Mouse (Mus musculus): ENCODE measurements at regions not wholly inside any gene's neighbourhood (a gene's known extent, or its start where the extent isn't known, plus 50 kb on each side); places are given as distances from the start of the nearest gene placed in this dataset.

GRCm38 (mm10) chr6:51728816-51729562 lies 205.3 kb downstream of the Snx10 start:
- ATAC-seq (ENCODE audit: low read depth) = no peak

GRCm38 (mm10) chr6:51730564-51731351 lies 207.1 kb downstream of the Snx10 start:
- no peak overlapping the region for H3K27ac ChIP-seq (ENCODE audit: low read length)
- WGBS (ENCODE audit: insufficient replicate concordance) = 71% methylated on average over 17 of the region's 17 CpGs

More at GRCm38 (mm10) chr6:51728816-51729562, 205.3 kb downstream of the Snx10 start:
- no peak overlapping the region for H3K27ac ChIP-seq (ENCODE audit: low read length)
- 52% methylated on average over 10 of the region's 10 CpGs for WGBS (ENCODE audit: insufficient replicate concordance)
- no peaks in the 10 kb centered on the region for H3K9me3 ChIP-seq (replicated peaks; ENCODE audit: control insufficient read depth, low read length)
- no peak overlapping the region for H3K9ac ChIP-seq (ENCODE audit: low read depth, low read length)
- H3K4me3 ChIP-seq (ENCODE audit: low read depth, low read length) = no peak overlapping the region
- H3K4me2 ChIP-seq (ENCODE audit: low read depth, low read length) = no peak overlapping the region
- H3K4me1 ChIP-seq (ENCODE audit: control insufficient read depth, low read depth, low read length) = no peaks in the 10 kb centered on the region
- no peaks in the 10 kb centered on the region for H3K36me3 ChIP-seq (ENCODE audit: control insufficient read depth, insufficient read depth)
- H3K27me3 ChIP-seq (ENCODE audit: control insufficient read depth, insufficient read depth, low read depth, low read length) = no peaks in the 10 kb centered on the region

GRCm38 (mm10) chr6:51732298-51732895 lies 208.7 kb downstream of the Snx10 start:
- no peak overlapping the region for H3K27ac ChIP-seq (ENCODE audit: low read length)
- H3K36me3 ChIP-seq (ENCODE audit: control insufficient read depth, insufficient read depth) = no peaks in the 10 kb centered on the region
- ATAC-seq (ENCODE audit: low read depth) = peak; percentile 58; the same call in 1 of the 2 replicates
- no peaks in the 10 kb centered on the region for H3K4me1 ChIP-seq (ENCODE audit: control insufficient read depth, low read depth, low read length)
- H3K9ac ChIP-seq (ENCODE audit: low read depth, low read length) = no peak overlapping the region
- no peaks in the 10 kb centered on the region for H3K9me3 ChIP-seq (replicated peaks; ENCODE audit: control insufficient read depth, low read length)
- no peak overlapping the region for H3K4me3 ChIP-seq (ENCODE audit: low read depth, low read length)
- H3K27me3 ChIP-seq (ENCODE audit: control insufficient read depth, insufficient read depth, low read depth, low read length) = no peaks in the 10 kb centered on the region
- 54% methylated on average over 11 of the region's 11 CpGs for WGBS (ENCODE audit: insufficient replicate concordance)
- H3K4me2 ChIP-seq (ENCODE audit: low read depth, low read length) = no peak overlapping the region

More at GRCm38 (mm10) chr6:51730564-51731351, 207.1 kb downstream of the Snx10 start:
- no peak overlapping the region for H3K4me3 ChIP-seq (ENCODE audit: low read depth, low read length)
- no peaks in the 10 kb centered on the region for H3K27me3 ChIP-seq (ENCODE audit: control insufficient read depth, insufficient read depth, low read depth, low read length)
- no peaks in the 10 kb centered on the region for H3K9me3 ChIP-seq (replicated peaks; ENCODE audit: control insufficient read depth, low read length)
- no peak overlapping the region for H3K9ac ChIP-seq (ENCODE audit: low read depth, low read length)
- no peak overlapping the region for H3K4me2 ChIP-seq (ENCODE audit: low read depth, low read length)
- no peak for ATAC-seq (ENCODE audit: low read depth)
- H3K4me1 ChIP-seq (ENCODE audit: control insufficient read depth, low read depth, low read length) = no peaks in the 10 kb centered on the region
- H3K36me3 ChIP-seq (ENCODE audit: control insufficient read depth, insufficient read depth) = no peaks in the 10 kb centered on the region

- Histone ChIP-seq H3K27ac (ENCODE audit: low read length) (no peak overlapping the region), H3K27me3 (ENCODE audit: control insufficient read depth, insufficient read depth, low read depth, low read length) (no peaks in the 10 kb centered on the region), H3K4me2 (ENCODE audit: low read depth, low read length) (no peak overlapping the region), H3K9ac (ENCODE audit: low read depth, low read length) (no peak overlapping the region), H3K9me3 (replicated peaks; ENCODE audit: control insufficient read depth, low read length) (no peaks in the 10 kb centered on the region), H3K4me1 (ENCODE audit: control insufficient read depth, low read depth, low read length) (no peaks in the 10 kb centered on the region), H3K36me3 (ENCODE audit: control insufficient read depth, insufficient read depth) (no peaks in the 10 kb centered on the region), H3K4me3 (ENCODE audit: low read depth, low read length) (no peak overlapping the region)
- WGBS (ENCODE audit: insufficient replicate concordance) = 36% methylated on average over 5 of the region's 5 CpGs
- ATAC-seq (ENCODE audit: low read depth) = no peak
Observed at GRCm38 (mm10) chr6:51736051-51736450, 212.3 kb downstream of the Snx10 start.

- no peak for ATAC-seq (ENCODE audit: low read depth)
- H3K27me3 ChIP-seq (ENCODE audit: control insufficient read depth, insufficient read depth, low read depth, low read length) = no peaks in the 10 kb centered on the region
- no peak overlapping the region for H3K27ac ChIP-seq (ENCODE audit: low read length)
- no peaks in the 10 kb centered on the region for H3K4me1 ChIP-seq (ENCODE audit: control insufficient read depth, low read depth, low read length)
- H3K4me2 ChIP-seq (ENCODE audit: low read depth, low read length) = 0 out of 2 replicates have a peak overlapping the region, but pooled peaks have one; percentile 21
- no peak overlapping the region for H3K4me3 ChIP-seq (ENCODE audit: low read depth, low read length)
- H3K9me3 ChIP-seq (replicated peaks; ENCODE audit: control insufficient read depth, low read length) = no peaks in the 10 kb centered on the region
- no peak overlapping the region for H3K9ac ChIP-seq (ENCODE audit: low read depth, low read length)
- 21% methylated on average over 15 of the region's 15 CpGs for WGBS (ENCODE audit: insufficient replicate concordance)
- no peaks in the 10 kb centered on the region for H3K36me3 ChIP-seq (ENCODE audit: control insufficient read depth, insufficient read depth)
Observed at GRCm38 (mm10) chr6:51743105-51743660, 219.5 kb downstream of the Snx10 start.

- H3K9ac ChIP-seq (ENCODE audit: low read depth, low read length) = no peak overlapping the region
- H3K4me2 ChIP-seq (ENCODE audit: low read depth, low read length) = no peak overlapping the region
- H3K36me3 ChIP-seq (ENCODE audit: control insufficient read depth, insufficient read depth) = no peaks in the 10 kb centered on the region
- no peak for ATAC-seq (ENCODE audit: low read depth)
- H3K4me1 ChIP-seq (ENCODE audit: control insufficient read depth, low read depth, low read length) = no peaks in the 10 kb centered on the region
- H3K27ac ChIP-seq (ENCODE audit: low read length) = no peak overlapping the region
- no peaks in the 10 kb centered on the region for H3K27me3 ChIP-seq (ENCODE audit: control insufficient read depth, insufficient read depth, low read depth, low read length)
- no peak overlapping the region for H3K4me3 ChIP-seq (ENCODE audit: low read depth, low read length)
- 55% methylated on average over 2 of the region's 2 CpGs for WGBS (ENCODE audit: insufficient replicate concordance)
- no peaks in the 10 kb centered on the region for H3K9me3 ChIP-seq (replicated peaks; ENCODE audit: control insufficient read depth, low read length)
Observed at GRCm38 (mm10) chr6:51744607-51745006, 220.9 kb downstream of the Snx10 start.

- H3K27me3 ChIP-seq (ENCODE audit: control insufficient read depth, insufficient read depth, low read depth, low read length) = no peaks in the 10 kb centered on the region
- no peak for ATAC-seq (ENCODE audit: low read depth)
- no peaks in the 10 kb centered on the region for H3K36me3 ChIP-seq (ENCODE audit: control insufficient read depth, insufficient read depth)
Observed at GRCm38 (mm10) chr6:51754239-51754681, 230.6 kb downstream of the Snx10 start.

GRCm38 (mm10) chr6:51757131-51757530 lies 233.4 kb downstream of the Snx10 start:
- no peak overlapping the region for H3K4me2 ChIP-seq (ENCODE audit: low read depth, low read length)
- H3K36me3 ChIP-seq (ENCODE audit: control insufficient read depth, insufficient read depth) = no peaks in the 10 kb centered on the region
- H3K27ac ChIP-seq (ENCODE audit: low read length) = no peak overlapping the region
- 48% methylated on average over 3 of the region's 3 CpGs for WGBS (ENCODE audit: insufficient replicate concordance)
- no peaks in the 10 kb centered on the region for H3K4me1 ChIP-seq (ENCODE audit: control insufficient read depth, low read depth, low read length)
- ATAC-seq (ENCODE audit: low read depth) = no peak
- H3K9ac ChIP-seq (ENCODE audit: low read depth, low read length) = no peak overlapping the region
- H3K9me3 ChIP-seq (replicated peaks; ENCODE audit: control insufficient read depth, low read length) = no peaks in the 10 kb centered on the region
- H3K27me3 ChIP-seq (ENCODE audit: control insufficient read depth, insufficient read depth, low read depth, low read length) = no peaks in the 10 kb centered on the region
- no peak overlapping the region for H3K4me3 ChIP-seq (ENCODE audit: low read depth, low read length)

More at GRCm38 (mm10) chr6:51754239-51754681, 230.6 kb downstream of the Snx10 start:
- Histone ChIP-seq H3K9me3 (replicated peaks; ENCODE audit: control insufficient read depth, low read length) (no peaks in the 10 kb centered on the region), H3K4me3 (ENCODE audit: low read depth, low read length) (no peak overlapping the region), H3K4me1 (ENCODE audit: control insufficient read depth, low read depth, low read length) (no peaks in the 10 kb centered on the region), H3K27ac (ENCODE audit: low read length) (no peak overlapping the region), H3K9ac (ENCODE audit: low read depth, low read length) (no peak overlapping the region), H3K4me2 (ENCODE audit: low read depth, low read length) (no peak overlapping the region)
- WGBS (ENCODE audit: insufficient replicate concordance) = 70% methylated on average over 8 of the region's 8 CpGs

Measured in liver, embryonic 16.5 days (tissue).